Mouse (Mus musculus) mouse embryonic stem cell (cell line): ENCODE measurements at regions not wholly inside any gene's neighbourhood (a gene's known extent, or its start where the extent isn't known, plus 50 kb on each side); places are given as distances from the start of the nearest gene placed in this dataset.
"Not testable (repeated sequence)": the region's sequence is repeated elsewhere in the genome, so short reads cannot be mapped to it uniquely, and the experiment has no call there.

Experiments
- in situ Hi-C, 2 experiments: fragments of 300-500 bp; cut with MboI; formaldehyde crosslinking; loops; 1 replicate in 1 of 2; 3 replicates in 1 of 2; pipeline ENCODE4 v1.14.3; 2019 to 2020; ENCODE audit warnings: low sequenced_read_pairs in 2 of 2, low pct_unique_long_range_greater_than_20kb in 1 of 2, mixed read lengths in 1 of 2; ENCODE audit not compliant: unreplicated experiment in 1 of 2

DNA sequence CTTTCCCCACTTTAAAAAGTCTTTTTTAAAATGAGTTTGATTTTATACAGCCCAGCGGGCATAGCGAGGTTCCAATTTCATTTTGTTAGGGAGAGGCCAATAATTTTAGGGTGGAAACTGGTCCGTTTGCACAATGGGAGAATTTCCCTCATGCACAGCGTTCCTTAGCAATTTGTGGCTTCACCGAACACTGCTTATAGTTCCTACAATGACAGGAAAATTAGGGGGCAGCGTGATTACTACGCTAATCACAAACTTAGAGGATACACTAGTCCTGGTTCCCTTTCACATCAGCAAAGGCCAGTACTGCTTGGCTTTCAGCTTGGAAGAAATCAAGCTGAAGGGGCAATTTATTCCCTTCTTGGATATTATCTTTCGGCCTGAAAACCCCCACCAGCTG is 745.1 kb upstream of the Gm19410 start:
- in situ Hi-C loops = no loop called here

DNA sequence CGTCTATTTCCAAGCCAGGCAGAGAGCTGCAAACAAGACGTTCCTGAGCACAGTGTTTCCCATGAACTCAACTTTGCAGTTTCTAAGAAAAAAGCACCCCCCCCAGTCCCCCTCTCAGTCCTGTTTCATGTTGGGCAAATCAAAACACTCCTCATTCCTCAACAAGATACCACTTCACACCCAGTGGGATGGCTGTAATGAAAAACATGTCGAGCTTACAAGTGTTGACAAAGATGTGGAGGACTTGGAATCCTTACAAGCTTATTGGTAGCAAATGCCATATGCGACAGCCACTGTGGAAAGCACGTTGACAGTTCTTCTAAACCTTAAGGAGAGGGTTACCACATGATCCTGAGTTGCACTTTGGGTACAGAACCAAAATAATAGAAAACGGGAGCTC is 742.9 kb upstream of the Gm19410 start:
- in situ Hi-C loops = no loop called here

DNA sequence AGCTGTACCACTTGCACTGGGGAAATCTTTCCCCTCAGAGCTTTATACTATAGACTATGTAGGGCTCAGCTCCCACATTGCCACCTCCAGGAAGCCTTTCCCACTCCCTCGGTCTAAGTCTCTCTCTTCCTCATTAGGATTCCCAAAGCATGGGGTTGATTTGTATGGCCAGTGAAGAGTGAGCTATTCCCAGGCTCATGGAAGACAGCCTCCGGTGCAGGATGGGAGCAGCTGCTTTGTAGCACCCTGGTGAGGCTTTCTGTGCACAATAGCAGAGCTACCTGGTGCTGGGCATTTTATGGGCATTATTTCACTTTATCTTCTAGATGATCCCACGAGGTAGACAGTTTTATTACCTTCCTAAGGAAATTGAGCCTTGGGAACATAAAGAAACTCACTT is 717.8 kb upstream of the Gm19410 start:
- in situ Hi-C loops = no loop called here

DNA sequence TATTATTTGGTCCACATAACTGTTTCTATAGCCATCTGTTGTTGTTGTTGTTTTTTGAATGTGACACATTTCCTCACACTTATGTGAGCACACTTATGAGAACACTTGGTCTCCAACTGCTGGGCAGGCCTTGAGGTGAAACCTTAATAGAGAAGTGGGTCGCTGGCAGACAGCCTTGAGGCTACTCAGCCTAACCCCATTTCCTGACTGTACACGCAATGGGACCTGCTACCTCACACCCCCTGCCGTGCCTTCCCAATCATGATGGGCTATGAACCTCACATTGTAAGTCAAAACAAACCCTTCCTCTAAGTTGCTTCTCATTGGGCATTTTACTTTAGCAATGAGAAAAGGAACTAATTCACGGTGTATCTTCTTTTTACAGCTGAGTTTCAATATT is 712.1 kb upstream of the Gm19410 start:
- in situ Hi-C loops = no loop called here

DNA sequence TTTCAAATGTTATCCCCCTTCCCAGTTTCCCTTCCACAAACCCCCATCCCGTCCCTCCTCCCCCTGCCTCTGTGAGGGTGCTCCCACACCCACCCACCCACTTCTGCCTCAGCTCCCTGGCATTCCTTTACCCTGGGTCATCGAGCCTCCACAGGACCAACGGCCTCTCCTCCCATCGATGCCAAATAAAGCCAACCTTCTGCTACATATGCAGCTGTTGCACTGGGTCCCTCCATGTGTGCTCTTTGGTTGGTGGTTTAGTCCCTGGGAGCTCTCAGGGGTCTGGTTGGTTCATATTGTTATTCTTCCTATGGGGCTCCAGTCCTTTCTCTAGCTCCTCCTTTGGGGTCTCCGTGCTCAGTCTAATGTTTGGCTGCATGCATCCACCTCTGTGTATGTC is 704.5 kb upstream of the Gm19410 start:
- in situ Hi-C loops = no loop called here

DNA sequence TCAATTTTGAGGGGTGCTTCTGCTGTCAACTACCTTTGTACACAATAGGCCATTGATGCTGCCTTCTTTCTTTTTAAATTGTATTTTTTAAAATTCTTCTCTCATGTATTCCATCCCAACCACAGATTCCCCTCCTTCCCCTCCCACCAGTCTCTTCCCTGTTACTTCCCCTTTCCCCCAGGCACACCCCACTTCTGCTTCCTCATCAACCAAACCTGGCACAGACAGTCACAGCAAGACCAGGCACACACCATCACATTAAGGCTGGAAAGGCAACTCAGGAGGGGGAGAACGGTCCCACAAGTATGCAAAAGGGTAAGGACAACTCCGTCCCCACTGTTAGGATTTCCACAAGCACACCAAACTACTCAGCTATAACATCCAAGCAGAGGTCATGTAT is 697.4 kb upstream of the Gm19410 start:
- in situ Hi-C loops = no loop called here

DNA sequence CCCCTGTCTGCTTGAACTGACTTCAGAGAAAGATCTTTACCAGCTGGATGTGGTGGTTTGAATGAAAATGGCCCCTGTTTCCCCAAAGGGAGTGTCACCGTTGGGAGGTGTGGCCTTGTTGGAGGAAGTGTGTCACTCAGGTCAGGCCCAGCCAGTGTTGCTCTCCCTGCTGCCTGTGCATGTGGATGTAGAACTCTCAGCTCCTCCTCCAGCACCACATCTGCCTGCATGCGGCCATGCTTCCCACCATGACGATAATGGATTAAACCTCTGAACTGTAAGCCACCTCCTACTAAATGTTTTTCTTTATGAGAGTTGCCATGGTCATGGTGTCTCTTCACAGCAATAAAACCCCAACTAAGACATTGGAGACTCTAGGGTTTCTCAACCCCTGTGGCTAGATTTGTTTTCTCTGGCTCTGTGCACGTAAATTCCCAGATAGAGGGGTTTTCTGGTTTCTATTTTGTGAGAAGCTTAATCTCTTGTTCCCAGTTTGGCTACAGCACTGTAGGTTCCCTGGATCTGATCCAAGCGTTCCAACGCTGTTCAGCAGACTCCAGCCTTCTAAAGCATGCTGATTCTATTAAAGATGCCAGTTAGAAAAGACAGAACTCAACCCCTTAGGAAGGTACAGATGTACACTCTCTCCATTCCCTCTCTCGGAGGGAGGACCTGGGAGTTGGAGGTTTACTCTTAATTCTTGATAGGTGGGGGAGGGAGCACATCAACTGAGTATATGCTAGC is 695.2 kb upstream of the Gm19410 start:
- in situ Hi-C loops = no loop called here

DNA sequence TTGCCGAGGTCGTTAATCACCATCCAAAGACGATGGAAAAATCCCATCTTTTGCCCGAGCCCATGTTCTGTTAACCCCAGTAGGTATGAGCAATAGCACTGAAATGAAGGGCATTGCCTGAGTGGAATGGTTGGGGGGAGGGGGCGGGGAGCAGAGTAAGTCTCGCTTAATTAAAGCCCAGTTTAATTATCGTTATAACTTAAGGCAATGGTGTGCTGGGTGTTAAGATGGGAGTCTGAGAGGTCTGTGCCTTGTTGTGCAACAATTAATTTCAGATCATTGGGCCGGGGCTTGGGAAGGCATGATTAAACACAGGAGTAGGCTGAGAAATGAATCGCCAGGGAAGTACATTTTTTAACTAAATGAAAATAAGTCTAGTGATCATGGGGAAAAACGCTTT is 689.6 kb upstream of the Gm19410 start:
- in situ Hi-C loops = no loop called here

DNA sequence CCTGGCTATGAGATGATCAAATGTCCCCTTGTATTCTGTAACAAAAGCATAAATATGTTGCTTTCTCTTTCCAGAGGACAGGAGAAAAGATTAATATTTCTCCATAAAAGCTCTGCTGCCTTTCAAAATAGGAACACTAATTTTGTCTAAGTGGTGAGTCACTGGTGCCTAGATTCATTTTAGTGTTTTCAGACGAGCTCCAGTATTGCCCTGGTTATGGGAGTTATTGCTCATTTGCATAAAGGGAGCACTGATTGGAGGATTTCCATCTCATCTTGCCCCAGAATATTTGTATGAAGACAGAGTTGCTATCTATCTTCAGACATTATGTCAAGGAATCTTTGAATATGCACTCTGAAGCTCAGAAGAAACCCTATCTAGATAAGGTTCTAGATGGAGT is 682.4 kb upstream of the Gm19410 start:
- in situ Hi-C loops = no loop called here

DNA sequence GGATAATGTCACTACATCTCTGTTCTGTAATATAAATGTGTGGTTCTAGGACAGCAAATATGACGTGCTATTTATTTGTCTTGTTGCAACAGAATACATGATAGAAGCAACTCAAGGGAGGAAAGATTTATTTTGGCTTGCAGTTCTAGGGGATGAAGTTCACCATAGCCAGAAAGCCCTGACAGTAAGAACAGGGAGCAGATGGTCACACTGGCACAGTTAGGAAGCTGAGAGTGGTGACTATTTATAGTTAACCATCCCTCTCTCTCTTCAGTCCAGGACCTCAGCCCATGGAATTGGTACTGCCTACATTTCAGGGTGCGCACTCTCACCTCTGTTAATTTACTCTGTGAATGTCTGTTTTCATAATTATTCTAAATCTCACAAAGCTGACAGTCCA is 678.5 kb upstream of the Gm19410 start:
- in situ Hi-C loops = no loop called here

DNA sequence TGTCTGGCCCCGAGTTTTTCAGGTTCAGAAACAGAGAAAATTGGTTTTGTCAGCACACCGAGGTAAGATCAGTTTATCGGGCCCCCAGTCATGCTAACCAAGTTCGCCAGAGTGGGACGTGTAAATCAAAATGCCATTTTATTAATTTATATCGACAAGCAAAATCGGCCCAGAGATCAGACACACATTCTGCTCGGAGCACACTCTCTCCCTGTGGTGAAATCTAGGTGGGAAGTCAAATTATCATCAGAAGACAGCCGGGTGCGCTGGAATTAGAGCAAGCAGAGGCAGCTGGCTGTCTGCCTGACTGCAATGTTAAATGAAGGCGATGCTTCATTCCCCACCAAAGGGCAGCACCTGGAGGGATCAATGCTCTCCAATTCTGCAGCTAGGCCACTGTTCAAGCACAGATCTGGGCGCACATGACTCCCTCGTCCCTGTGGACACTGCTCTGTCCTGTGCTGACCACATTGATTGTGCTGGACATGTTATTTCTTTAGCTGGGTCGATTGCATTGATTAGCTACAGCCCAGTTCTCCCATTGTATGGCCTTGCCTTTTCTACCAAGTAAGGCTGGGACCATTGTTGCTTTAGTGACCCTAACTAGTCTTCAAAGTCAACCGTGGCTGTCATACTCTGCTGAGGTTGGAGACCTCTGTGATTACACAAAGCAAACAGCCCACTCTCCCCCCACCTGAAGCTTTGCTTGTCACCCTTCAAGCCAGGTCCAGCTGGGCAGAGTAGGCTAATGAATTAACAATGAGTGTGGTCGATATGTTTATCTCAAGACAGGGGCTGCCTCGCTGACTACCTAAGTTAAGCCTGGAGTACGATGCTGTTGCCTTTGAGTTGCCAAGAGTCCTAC is 677.0 kb upstream of the Gm19410 start:
- in situ Hi-C loops = no loop called here

DNA sequence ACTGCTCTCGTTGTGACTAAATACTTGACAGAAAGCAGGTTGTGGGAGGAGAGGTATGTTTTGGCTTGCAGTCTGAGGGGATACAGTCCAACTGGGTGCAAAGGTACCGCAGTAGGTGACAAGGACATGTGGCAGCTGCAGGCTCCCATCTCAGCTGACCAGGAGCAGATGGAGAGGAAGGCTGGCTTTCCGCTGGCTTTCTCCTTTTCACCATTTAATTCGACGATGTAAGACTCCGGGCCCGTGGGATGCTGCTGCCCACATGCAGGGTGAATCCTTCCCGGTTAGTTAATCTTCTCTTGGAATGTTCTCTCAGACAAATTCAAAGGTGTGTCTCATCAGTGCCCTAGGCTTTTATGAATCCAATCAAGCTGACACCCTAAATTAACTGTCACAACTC is 676.1 kb upstream of the Gm19410 start:
- in situ Hi-C loops = no loop called here

DNA sequence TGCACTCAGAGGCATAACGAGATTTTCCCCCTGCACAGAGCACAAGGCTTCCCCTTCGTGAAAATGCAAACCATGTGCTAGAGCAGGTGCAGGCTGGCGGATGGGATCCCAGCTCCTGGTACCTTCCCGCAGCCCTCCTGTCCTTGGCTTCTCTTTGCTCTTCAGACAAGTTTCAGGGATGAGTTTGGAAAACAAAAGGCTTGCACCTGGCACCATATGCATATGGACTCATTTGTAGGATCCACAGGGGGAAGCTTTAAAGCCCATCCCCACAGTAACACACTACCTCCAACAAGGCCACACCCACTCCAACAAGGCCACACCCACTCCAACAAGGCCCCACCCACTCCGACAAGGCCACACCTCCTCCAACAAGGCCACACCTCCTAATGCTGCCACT is 663.9 kb upstream of the Gm19410 start:
- in situ Hi-C loops = no loop called here

DNA sequence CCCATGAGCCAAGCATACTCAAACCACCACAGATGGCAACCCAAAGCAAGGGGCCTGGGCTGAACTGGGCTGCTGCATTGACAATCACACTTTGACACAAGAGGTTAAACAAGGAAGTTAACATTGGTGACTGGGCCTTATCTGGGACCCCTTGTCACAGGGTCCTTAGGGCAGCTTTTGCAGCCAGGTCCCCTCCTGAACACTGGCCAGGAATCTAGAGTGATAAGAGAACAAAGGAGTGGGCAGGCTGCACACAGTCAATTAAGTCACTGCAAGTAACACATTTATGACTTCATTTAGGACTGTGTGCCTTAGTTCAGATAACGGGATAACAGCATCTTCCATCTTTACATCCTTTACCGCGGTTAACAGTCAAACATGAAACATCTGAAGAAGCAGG is 663.5 kb upstream of the Gm19410 start:
- in situ Hi-C loops = not testable (repeated sequence)

DNA sequence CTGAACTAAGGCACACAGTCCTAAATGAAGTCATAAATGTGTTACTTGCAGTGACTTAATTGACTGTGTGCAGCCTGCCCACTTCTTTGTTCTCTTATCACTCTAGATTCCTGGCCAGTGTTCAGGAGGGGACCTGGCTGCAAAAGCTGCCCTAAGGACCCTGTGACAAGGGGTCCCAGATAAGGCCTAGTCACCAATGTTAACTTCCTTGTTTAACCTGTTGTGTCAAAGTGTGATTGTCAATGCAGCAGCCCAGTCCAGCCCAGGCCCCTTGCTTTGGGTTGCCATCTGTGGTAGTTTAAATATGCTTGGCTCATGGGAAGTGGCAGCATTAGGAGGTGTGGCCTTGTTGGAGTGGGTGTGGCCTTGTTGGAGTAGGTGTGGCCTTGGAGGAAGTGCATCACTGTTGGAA is 661.1 kb upstream of the Gm19410 start:
- in situ Hi-C loops = not testable (repeated sequence)

DNA sequence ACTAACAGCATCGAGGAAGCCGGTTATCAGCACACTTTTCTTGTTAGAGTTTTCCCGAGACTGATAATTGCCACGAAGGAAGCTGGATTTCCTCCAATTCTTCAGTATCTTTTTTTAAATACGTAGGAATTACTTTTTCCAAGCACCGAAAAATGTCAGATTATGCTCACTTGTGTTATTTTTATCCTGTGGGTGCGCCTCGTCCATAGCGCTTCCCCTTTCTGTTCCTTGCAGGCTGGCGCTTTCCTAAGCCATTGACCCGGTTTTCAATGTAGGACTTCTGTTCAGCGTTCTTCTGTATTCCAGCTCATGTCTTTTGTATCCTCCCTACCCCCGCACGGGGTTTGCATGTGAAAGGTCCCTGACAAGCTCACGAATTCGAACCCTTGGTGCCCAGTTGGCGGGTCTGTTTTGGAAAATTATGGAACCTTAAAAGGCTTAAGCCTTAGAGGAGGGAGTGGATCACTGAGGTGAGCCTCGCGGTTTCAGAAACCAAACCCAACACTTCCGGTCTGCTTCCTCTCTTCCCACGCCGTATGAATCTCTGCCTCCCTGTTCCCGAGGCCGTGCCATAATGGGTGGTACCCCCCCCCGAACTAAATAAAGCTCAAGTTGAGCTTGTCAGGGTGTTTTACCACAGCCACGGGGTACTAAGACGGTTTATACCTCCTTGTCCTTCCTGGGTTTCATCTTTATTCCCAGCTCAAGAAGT is 655.9 kb upstream of the Gm19410 start:
- in situ Hi-C loops = no loop called here

DNA sequence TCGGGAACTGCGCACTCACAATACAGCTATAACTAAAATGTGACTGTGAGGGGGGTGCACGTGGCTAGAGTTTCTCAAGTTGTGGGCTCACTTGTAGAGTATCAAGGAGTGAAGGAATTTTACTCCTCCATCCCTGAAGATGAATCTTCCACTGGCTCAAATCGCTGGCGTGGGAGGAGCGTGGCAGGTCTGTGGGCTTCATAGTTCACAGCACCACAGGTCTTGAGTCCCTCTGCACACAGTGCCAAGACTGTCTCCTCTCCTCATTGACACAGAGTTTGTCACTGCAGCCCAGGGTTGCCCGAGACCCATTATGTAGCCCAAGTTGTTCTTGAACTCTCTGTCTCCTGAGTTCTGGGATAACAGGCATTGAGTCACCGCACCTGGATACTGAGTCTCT is 655.3 kb upstream of the Gm19410 start:
- in situ Hi-C loops = no loop called here

DNA sequence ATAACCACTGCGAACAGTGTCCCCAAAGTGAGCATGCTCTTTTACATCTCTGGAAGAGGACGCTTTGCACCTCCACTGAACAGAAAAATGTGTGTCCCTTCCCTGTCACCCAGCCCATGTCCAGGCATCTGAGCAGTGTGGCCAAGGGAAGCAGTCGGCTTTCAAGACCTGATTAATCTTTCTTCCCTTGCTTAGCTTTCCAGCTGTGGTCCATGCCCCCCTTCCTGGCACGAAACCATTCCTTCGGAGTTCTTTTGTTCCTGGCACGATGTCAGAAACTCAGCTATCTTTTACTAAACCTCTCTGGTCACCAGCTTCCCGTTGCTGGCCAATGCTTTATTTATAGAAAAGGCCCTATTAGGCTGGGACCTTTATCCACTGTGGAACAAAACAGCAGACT is 654.5 kb upstream of the Gm19410 start:
- in situ Hi-C loops = no loop called here

DNA sequence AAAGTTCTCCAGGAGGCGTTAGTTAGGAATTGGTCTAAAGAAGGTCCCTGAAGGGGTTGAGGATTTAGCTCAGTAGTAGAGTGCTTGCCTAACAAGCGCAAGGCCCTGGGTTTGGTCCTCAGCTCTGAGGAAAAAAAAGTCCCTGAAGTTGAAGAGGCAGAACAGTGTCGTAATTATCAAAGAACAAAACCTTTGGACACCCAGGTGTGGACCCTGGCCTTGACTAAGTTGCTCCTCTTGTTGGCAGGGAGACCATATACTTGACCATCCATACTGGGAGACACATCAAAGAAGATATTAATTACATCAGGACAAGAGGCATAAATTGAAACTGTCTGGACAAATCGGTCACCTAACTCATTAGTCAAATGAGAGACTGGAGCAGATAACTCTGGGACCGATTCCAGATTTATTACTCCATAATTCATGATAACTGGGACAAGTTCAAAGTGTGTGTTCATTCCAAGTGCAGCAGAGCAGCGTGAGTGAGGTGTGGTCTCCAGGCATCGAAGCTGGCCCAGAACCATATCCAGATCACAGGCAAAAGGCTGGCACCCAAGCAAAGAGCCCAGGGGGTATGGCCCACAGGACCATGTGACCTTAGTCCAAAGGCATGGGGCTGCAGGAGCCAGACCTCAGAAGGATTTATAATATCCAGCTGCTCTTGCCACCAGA is 652.9 kb upstream of the Gm19410 start:
- in situ Hi-C loops = no loop called here
